Mouse (Mus musculus): ENCODE results near the gene Lonp2. TPM values are rescaled to one million over a fixed set of nuclear protein-coding genes. Genes with fewer than 3 reads are reported as not detected.

The Lonp2 gene
- polyA plus RNA-seq, 1 experiment: 41.0 TPM

DNA sequence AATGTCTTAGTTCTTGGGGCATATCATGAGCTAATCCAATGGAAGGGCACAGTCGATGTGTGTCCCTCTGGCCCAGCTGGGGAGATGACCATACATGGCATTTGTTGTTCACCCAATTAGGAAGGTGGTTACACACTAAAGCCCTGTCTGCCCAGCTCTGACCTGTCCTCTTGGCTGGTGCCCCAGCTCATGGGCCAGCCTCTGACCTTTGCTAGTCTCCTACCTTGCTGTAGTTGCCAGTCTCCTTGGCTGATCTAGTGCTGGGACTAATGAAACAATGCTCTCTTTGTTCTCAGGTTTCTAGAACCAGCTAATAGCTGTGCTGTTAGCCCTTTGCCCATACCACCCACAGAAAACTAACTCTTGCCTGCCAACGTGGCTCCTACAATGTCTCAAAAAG, 20.7 kb upstream of the Lonp2 start:
- TF ChIP-seq GATA1 (IDR thresholded peaks at IDR 0.05; ENCODE audit: low read length): no peak

DNA sequence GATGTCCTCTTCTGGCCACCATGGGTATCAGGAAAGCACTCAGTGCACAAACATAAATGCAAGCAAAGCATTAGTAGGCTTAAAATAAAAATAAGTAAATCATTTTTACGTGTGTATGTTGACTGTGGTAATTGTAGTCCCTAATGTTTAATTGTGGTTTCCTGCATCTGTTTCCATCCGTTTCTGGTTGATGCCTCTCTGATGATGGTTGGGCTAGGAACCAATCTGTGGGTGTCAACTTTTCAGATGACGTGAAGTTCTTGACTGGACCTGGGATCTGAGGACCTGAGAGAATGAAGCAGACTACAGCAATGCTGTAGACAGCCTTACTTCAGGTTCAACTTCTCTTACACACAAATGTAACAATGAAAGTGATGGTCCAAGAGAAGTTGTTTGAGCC, 19.2 kb upstream of the Lonp2 start:
- no peak for TF ChIP-seq GATA1 (IDR thresholded peaks at IDR 0.05; ENCODE audit: low read length)

DNA sequence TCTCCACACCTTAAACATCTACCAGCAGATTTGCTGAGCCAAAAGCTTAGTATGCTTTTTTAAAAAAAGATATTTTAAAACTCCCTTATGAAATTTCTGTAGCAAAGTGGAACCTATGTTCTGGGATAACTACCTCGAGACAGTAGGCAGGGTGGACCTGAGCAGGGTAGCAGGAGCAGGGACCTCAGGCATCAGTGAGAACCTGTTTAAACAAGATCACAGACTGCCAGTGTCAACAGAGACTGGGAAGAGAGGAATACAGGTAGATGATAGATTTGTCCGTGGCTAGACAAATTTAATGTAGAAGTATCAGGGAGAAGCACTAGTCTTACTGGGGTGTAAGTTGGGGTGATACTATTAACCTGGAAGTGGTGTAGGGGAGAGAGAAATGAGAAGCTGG, 10.0 kb upstream of the Lonp2 start:
- TF ChIP-seq GATA1 (IDR thresholded peaks at IDR 0.05; ENCODE audit: low read length): no peak

DNA sequence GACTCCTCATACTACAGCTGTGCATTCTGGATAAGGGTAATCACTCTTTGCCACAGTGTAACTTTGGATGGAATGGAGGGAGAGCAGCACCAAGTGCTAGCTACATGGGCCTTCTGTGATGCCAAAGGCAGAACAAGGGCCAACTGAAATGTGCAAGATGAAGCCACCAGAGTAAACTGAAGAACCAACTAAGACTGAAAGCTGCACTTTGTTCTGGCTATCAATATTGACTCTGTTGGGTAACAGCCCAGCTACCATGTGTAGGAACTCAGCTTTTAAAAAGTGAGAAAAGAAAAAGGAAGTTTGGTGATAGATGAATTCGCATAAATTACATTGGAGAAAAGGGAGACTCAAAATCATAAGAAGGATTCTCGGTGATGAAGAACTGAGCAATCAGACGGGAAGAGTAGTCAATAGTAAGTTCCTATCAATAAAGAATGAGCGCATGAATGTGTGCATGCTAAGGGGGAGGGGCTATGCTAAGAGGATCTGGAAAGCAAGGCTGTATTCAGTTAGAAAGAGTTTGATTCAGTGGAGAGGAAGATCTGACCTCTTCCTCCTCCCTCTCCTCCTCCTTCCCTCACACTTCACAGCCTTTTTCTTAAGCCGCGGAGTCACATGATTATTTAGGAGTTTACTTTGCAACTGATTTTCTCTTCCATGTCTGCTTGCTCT, 8.6 kb upstream of the Lonp2 start:
- TF ChIP-seq GATA1 (IDR thresholded peaks at IDR 0.05; ENCODE audit: low read length): no peak

DNA sequence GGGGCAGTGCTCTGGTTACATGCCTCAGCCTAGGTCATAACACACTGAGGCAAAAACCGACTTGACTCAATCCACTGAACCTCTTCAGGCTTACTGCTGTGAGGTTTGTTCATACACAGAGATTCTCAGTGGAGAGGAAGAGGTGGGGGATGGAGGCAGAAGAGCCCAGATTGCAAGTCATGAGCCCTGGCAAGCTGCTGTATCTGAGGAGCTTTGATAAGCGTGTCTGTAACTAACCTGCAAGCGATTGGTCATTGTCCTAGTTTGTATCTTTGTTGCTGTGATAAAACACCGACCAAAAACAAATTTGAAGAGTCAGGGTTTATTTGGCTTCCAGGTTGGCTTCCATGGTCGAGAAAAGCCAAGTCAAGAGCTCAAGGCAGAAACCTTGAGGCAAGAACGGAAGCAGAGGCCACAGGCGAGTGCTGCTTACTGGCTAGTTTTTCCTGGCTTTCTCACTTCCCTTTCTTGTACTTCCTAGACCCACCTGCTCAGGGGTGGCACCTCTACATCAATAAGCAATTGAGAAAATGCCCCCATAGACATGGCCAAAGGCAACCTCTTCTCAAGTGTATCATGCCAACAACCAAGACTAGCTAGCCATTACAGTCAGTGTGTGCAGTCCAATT, 6.0 kb upstream of the Lonp2 start:
- TF ChIP-seq GATA1 (IDR thresholded peaks at IDR 0.05; ENCODE audit: low read length): peak; percentile 83

DNA sequence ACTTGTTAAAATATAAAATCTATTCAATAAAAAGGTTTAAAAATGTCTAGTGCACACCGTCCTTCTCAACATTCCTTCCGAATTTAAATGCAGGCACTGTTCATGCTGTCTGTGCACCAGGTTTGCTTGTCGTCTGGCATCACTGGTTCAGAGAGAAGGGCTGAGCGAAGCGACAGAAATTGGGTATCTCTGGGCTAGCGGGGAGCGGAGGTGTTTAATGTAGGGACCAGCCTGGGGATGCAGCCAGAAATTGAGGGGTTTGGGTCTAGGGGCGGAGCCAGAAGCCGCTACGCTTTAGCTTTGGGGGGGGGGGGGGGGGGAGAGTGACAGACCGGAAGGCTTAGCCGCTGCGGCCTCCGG, 312 bp upstream of the Lonp2 start:
- no peak for TF ChIP-seq GATA1 (IDR thresholded peaks at IDR 0.05; ENCODE audit: low read length)

DNA sequence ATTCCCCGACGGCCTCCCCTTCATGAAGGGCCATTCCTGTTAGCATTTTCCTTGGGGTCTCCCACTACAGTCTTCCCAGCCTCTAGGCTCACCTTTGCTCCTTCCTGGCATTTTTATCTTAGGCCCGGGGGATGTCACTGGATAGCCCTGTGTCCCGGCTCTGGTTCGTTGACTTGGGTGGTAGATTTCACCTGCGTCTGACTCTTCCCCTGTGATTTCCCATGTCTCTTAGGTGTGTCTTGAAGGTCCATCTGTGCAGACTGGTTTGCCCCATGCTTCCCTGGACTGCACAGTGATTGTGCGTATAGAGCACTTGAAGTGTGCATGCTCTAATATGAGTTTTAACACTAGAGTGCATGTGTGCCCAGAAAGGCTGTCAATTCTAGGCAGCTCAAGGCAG, 1.1 kb downstream of the Lonp2 start:
- TF ChIP-seq GATA1 (IDR thresholded peaks at IDR 0.05; ENCODE audit: low read length): no peak

DNA sequence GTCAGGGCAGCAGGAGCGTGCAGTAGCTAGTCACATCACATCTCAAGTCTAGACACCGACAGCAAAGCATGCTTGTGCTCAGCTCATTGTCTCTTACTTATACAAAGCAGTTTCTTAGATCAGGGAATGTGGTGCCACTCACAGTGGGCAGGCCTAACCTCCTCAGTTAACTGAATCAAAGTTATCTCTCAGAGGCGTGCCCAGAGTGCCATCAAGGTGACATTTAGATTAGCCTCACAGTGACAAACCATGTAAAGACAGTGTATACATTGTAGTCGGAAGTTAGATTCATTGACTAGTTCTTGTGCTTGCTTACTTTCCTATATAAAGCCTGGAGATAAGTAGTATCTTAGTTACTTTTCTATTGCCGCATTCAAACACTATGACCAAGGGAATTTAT, 6.4 kb downstream of the Lonp2 start:
- TF ChIP-seq GATA1 (IDR thresholded peaks at IDR 0.05; ENCODE audit: low read length): no peak

DNA sequence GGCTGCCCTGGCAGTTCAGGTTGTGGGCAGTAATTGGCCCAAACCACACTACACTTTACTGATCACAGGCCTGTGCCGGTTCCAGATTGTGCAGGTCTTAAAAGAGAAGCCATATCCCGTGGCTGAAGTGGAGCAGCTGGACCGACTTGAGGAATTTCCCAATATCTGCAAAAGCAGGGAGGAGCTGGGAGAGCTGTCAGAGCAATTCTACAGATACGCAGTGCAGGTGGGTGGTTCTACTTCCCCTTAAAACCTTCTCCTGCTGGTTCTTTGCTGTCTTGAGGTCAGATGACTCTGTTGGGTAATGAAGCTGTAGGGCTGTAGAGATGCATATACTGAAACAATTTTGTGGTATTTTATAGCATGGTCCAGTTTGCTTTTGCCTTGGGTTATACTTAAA, 7.6 kb downstream of the Lonp2 start:
- no peak for TF ChIP-seq GATA1 (IDR thresholded peaks at IDR 0.05; ENCODE audit: low read length)

DNA sequence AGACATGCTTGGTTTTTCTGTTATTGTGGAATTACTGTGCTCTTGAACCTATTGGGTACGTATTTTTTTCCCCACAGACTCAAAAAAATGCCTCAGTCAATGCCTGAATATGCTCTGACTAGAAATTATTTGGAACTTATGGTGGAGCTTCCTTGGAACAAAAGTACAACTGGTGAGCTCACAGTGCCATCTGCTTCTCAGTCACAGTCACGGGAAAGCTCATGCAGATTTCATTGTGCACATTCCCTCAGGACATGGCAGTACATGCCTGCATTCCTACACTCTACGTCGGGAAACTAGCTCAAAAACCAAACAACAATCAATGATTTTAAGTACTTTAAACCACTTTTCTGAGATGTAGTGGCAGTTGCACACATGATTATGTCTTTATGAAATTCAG, 14.0 kb downstream of the Lonp2 start:
- no peak for TF ChIP-seq GATA1 (IDR thresholded peaks at IDR 0.05; ENCODE audit: low read length)

DNA sequence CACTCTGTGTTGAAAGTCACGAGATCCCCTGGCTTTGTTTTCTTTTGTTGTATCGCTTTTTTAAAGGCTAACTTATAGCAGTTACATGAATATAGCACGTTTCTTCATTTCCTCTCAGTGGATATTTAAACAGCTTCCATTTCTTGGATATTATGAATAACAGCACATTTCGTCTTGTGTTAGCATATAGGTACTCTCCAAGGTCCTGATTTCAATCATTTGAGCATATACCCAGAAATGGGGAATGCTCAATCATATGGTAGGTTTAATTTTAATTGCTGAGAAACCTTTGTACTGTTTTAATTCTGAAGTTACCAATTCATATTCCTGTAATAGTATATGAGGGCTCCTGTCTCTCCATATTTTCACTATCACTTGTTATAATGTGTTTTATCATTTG, 15.1 kb downstream of the Lonp2 start:
- TF ChIP-seq GATA1 (IDR thresholded peaks at IDR 0.05; ENCODE audit: low read length): no peak

DNA sequence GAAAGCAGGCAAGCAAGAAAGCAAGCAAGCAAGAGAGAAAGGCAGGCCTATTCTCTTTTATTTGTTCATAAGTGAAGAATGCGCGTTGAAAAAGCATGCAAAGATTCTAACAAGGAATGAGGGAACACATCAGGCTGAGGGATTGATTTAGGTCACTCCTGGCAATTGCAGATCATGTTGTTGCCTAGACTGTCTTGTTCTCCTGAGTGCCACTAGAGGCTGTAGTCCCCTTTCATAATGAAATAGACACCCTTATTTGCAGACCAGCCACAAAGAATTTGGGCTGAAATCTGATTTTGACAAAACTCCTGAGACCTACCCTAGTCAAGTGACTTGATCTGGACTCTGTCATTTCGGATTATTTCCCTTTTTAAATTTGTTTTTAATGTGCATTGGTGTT, 18.8 kb downstream of the Lonp2 start:
- no peak for TF ChIP-seq GATA1 (IDR thresholded peaks at IDR 0.05; ENCODE audit: low read length)

DNA sequence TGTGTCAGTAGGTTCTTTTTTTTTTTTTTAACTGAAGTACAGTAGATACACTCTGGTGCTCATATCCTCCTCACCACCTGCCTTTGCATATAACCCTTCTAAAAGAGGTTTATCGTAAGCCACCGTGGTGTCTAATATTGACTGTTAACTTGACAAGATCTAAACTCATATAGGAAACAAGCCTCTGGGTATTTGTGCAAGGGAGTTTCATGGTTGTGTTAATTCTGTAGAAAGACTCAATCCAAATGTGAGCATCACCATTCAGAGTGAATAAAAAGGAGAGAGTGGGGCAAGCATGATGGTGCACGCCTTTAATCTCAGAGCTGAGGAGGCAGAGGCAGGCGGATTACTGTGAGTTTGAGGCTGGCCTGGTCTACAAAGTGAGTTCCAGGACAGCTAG, 20.8 kb downstream of the Lonp2 start:
- TF ChIP-seq GATA1 (IDR thresholded peaks at IDR 0.05; ENCODE audit: low read length): no peak

DNA sequence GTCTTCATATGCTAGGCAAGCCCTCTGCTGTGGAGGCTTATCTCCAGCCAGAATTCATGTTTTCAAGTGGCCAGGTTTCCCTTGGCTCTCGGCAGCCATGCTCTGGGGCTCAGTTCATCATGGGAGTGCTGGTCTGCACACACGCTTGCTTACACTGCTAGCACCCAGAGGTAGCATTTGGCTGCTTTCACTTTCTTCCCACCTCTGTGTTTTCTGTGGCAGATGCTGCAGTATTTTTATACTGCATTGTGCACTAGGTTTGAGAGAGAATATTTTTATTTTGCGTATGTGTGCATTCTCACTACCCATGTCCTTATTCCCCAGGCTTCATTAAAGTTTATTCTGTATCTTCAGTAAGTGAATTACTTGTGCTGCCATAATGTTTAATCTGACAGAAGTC, 23.9 kb downstream of the Lonp2 start:
- no peak for TF ChIP-seq GATA1 (IDR thresholded peaks at IDR 0.05; ENCODE audit: low read length)

DNA sequence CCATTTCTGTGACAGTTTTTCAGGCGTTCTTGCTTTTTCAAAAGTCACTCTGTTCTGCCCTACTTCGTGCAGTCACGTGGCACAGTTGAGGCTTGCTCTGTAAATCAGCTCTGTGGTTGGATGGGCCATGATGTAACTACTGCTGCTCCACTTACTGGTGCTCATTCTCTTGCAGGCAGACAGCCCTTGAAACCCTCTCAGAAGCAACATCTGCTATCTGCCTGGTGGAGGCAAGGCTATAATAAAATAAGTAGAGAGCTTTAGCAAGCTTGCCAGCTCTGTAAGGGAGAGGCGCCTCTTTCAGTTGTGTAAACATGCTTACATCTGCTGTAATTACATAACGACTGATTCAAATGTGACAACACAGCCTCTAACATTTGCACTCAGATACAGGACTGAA, 27.6 kb downstream of the Lonp2 start:
- no peak for TF ChIP-seq GATA1 (IDR thresholded peaks at IDR 0.05; ENCODE audit: low read length)

DNA sequence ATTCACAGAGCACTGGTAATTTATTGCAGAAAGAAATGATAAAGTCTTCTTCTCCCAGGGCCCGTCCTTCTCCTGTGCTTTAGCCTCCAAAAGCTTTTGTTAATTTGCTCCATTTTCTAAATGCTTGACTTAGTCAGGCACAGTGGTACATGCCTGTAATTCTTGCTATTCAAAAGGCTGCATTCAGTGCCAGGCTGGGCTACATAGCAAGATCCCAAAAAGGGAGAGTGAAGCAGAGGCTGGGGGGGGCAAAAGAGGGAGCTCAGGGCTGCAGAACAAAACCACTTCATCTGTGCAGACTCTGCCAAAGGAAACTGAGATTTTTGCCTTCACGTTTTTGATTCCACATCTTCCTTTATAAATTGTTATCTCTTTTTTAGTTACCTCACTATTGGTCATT, 28.7 kb downstream of the Lonp2 start:
- TF ChIP-seq GATA1 (IDR thresholded peaks at IDR 0.05; ENCODE audit: low read length): no peak

DNA sequence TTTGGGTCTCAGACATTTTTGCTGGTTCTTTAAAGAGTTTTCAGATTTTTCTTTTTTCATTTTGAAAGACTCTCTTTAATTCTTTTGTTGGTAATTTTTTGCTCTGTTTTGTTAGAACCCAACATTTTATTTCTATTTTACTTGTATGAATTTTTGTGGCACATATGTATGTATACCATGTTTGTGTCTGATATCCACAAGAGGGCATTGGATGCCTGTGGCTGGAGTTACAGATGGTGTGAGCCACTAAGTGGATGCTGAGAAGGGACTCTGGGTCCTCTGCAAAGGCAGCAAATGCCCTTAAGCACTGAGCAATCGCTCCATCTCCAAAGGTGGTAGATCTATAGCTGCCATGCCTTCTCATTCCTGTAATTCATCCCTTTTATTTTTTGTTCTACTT, 30.7 kb downstream of the Lonp2 start:
- TF ChIP-seq GATA1 (IDR thresholded peaks at IDR 0.05; ENCODE audit: low read length): no peak

DNA sequence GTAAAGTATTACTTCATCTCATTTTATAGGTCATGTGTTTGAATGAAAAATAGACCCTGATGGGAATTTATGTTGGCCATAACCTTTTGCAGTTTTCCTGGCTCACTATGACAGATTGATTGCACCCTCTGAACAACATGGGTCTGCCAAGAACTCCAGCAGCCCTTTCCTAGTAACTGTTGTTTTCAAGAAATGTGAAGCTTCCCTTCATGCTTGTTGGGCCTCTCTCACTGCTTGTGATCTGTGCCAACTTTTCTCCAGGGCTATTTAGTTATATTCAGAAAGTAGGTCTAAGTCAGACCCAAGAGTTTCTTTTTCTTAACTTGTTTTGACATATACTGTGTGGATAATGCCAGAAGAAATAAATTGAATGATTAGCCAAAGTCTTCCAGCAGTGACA, 44.9 kb downstream of the Lonp2 start:
- no peak for TF ChIP-seq GATA1 (IDR thresholded peaks at IDR 0.05; ENCODE audit: low read length)

Data from G1E-ER4 (cell line).